Mouse (Mus musculus) heart, postnatal 25 days (tissue): Measurements from ENCODE around the gene Ebf4. TPM values are rescaled to one million over a fixed set of nuclear protein-coding genes. Genes with fewer than 3 reads are reported as not detected.

Experiments
- DNase-seq: peaks from one replicate; pipeline ENCODE4 v3.0.0; 2022; ENCODE audit warnings: low spot score
- intact Hi-C: fragments of 180-260 bp; cut with DNase I; formaldehyde crosslinking; loops from one replicate; pipeline ENCODE4 v1.15.1; 2025
- total RNA-seq, 2 experiments: library from RNA; stranded (reverse); gene quantifications; 2 replicates each; pipeline ENCODE4 v1.2.3; 2021

The Ebf4 gene
- total RNA-seq, 2 experiments from 2014 or later, result 0.31 to 0.45 TPM

- intact Hi-C loops, result loop anchor here (2.0 kb wide), 1 partner anchor 117 kb away; no protein-coding TSS in a partner anchor
- DNase-seq, result no peak
Observed at GRCm38 (mm10) chr2:130293486-130293885, 1.5 kb upstream of the Ebf4 start.

GRCm38 (mm10) chr2:130294218-130294935, 592 bp upstream of the Ebf4 start:
- intact Hi-C loops, result no loop called here
- no peak for DNase-seq

GRCm38 (mm10) chr2:130295331-130296133, 563 bp downstream of the Ebf4 start:
- DNase-seq, result no peak
- intact Hi-C loops, result no loop called here

- intact Hi-C loops, result no loop called here
- DNase-seq, result no peak
Observed at GRCm38 (mm10) chr2:130296134-130296745, 1.3 kb downstream of the Ebf4 start.

GRCm38 (mm10) chr2:130297580-130297979, 2.6 kb downstream of the Ebf4 start:
- no peak for DNase-seq
- intact Hi-C loops, result no loop called here

GRCm38 (mm10) chr2:130303014-130303413, 8.0 kb downstream of the Ebf4 start:
- no peak for DNase-seq
- intact Hi-C loops, result no loop called here

- no peak for DNase-seq
- intact Hi-C loops, result loop anchor here (5.0 kb wide), 1 partner anchor 70 kb away; the partner anchor contains the start of gene Cpxm1
Observed at GRCm38 (mm10) chr2:130327057-130327456, 32.1 kb downstream of the Ebf4 start.

- intact Hi-C loops, result loop anchor here (5.0 kb wide), 1 partner anchor 68 kb away; the partner anchor contains the start of gene Cpxm1
- no peak for DNase-seq
Observed at GRCm38 (mm10) chr2:130329502-130329901, 34.5 kb downstream of the Ebf4 start.

- intact Hi-C loops, result no loop called here
- DNase-seq, result no peak
Observed at GRCm38 (mm10) chr2:130335112-130335511, 40.1 kb downstream of the Ebf4 start.

GRCm38 (mm10) chr2:130340464-130341219, 45.7 kb downstream of the Ebf4 start:
- intact Hi-C loops, result no loop called here

GRCm38 (mm10) chr2:130341220-130341580, 46.2 kb downstream of the Ebf4 start:
- DNase-seq, result no peak
- intact Hi-C loops, result no loop called here

More at GRCm38 (mm10) chr2:130340464-130341219, 45.7 kb downstream of the Ebf4 start:
- DNase-seq, result no peak

GRCm38 (mm10) chr2:130350376-130350775, 55.4 kb downstream of the Ebf4 start:
- no peak for DNase-seq
- intact Hi-C loops, result no loop called here

GRCm38 (mm10) chr2:130351758-130352339, 56.9 kb downstream of the Ebf4 start:
- intact Hi-C loops, result no loop called here
- no peak for DNase-seq

- DNase-seq, result no peak
- intact Hi-C loops, result no loop called here
Observed at GRCm38 (mm10) chr2:130353411-130353810, 58.4 kb downstream of the Ebf4 start.

- intact Hi-C loops, result no loop called here
- no peak for DNase-seq
Observed at GRCm38 (mm10) chr2:130353889-130354288, 58.9 kb downstream of the Ebf4 start.

- intact Hi-C loops, result no loop called here
- DNase-seq, result no peak
Observed at GRCm38 (mm10) chr2:130357551-130357950, 62.6 kb downstream of the Ebf4 start.

- no peak for DNase-seq
- intact Hi-C loops, result no loop called here
Observed at GRCm38 (mm10) chr2:130358852-130359251, 63.9 kb downstream of the Ebf4 start.

- no peak for DNase-seq
Observed at GRCm38 (mm10) chr2:130362511-130363026, 67.6 kb downstream of the Ebf4 start.

More at GRCm38 (mm10) chr2:130362511-130363026, 67.6 kb downstream of the Ebf4 start:
- intact Hi-C loops, result loop anchor here (1.0 kb wide), 1 partner anchor 71 kb away; no protein-coding TSS in a partner anchor
